11 mouse cellular contexts compared by ENCODE assay signal in the genomic region with DNA sequence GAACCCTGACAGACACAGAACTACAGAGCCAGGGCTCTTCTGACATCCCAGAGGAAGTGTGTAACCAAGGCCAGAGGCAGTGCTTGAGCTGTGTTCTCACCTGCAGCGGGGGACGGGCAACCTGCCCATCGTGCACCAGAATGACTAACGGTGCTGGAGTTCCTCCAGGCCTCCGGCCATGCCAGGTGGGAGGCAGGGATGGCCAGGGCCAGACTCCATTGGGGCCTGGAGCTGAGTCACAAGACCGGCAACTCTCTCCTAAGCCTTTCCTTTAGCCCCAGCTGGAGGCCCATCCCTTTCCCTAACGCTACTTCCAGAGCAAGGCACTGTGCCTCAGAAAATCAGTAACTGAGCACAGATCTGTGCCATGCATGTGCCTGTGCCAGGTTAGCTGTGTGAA.
DNase-seq lines count a peak whose midpoint lies in the region; ATAC-seq and TF ChIP-seq lines count a peak whose summit lies in the region.
"Had no signal": no experiment of that assay in that cellular context is flagged by ENCODE, and none has a peak within 500 bp of the region (broad histone marks: within the 10 kb centered on the region; RNA-seq: fewer than 3 reads in every experiment).

No protein-coding gene starts in this region.

- H3K4me3 ChIP-seq in heart, embryonic 10.5 days = no peak overlapping the region
- no peak overlapping the region for H3K4me3 ChIP-seq in gastrocnemius, adult 2 months
- no peak overlapping the region for H3K4me3 ChIP-seq in thymus, adult 2 months (ENCODE audit: control insufficient read depth, insufficient read depth, low read length)
- H3K4me3 ChIP-seq: erythroblast, embryonic 14.5 days; megakaryocyte, embryonic 14.5 days had no signal

- intact Hi-C loops in gastrocnemius, adult 2 months (cut with DNase I) = no loop called here

- no peak overlapping the region; the same call in 1 of the 2 replicates for H3K27ac ChIP-seq in heart, embryonic 10.5 days
- no peak overlapping the region for H3K27ac ChIP-seq in gastrocnemius, adult 2 months
- no peak overlapping the region for H3K27ac ChIP-seq in thymus, adult 2 months (ENCODE audit: control insufficient read depth, insufficient read depth, low read length)

- TF ChIP-seq POLR2A in thymus, adult 2 months (IDR thresholded peaks at IDR 0.05; ENCODE audit: control insufficient read depth, extremely low read depth, insufficient read depth, low read length, poor library complexity) = no peak

- no peak for ATAC-seq in granulocyte monocyte progenitor cell, adult 5-6 weeks (replicated peaks; ENCODE audit: poor library complexity, severe bottlenecking)

- WGBS in heart, embryonic 10.5 days = 70% methylated on average over 7 of the region's 7 CpGs
- 86% methylated on average over 7 of the region's 7 CpGs for WGBS in thymus, adult 2 months

- H3K36me3 ChIP-seq in heart, embryonic 10.5 days = no peaks in the 10 kb centered on the region
- no peaks in the 10 kb centered on the region for H3K36me3 ChIP-seq in thymus, adult 2 months (ENCODE audit: control insufficient read depth, insufficient read depth, low read length)

- peak; percentile 80 to 84 for DNase-seq in heart, adult 18-20 months
- DNase-seq in heart, embryonic 10.5 days (ENCODE audit: low spot score) = no peak
- DNase-seq in adrenal gland, postnatal 10 days = peak; percentile 84
- DNase-seq in gastrocnemius, adult 2 months = peak; percentile 75
- peak; percentile 65 for DNase-seq in lung, postnatal 14 days
- DNase-seq in thymus, adult 2 months = no peak
- DNase-seq in layer of hippocampus, adult 9-10 months (ENCODE audit: low spot score) = no peak
- DNase-seq: spleen, adult 18-20 months had no signal

- H3K27me3 ChIP-seq in heart, embryonic 10.5 days (ENCODE audit: insufficient read depth, poor library complexity, severe bottlenecking) = 0 out of 2 replicates have a peak, but pooled peaks cover 13% of the 10 kb centered on the region
- H3K27me3 ChIP-seq in thymus, adult 2 months (ENCODE audit: control insufficient read depth, insufficient read depth, low read length) = no peaks in the 10 kb centered on the region
- H3K27me3 ChIP-seq: megakaryocyte, embryonic 14.5 days had no signal

- no peak for TF ChIP-seq CTCF in gastrocnemius, adult 2 months (IDR thresholded peaks at IDR 0.05)
- TF ChIP-seq CTCF in thymus, adult 2 months (IDR thresholded peaks at IDR 0.05; ENCODE audit: borderline replicate concordance, control insufficient read depth, extremely low read depth, insufficient read depth, low read length, poor library complexity) = no peak

- no peaks in the 10 kb centered on the region for H3K9me3 ChIP-seq in heart, embryonic 10.5 days

- 0 out of 2 replicates have a peak, but pooled peaks cover 8% of the 10 kb centered on the region for H3K4me1 ChIP-seq in heart, embryonic 10.5 days
- H3K4me1 ChIP-seq in thymus, adult 2 months (replicated peaks; ENCODE audit: control insufficient read depth, insufficient read depth, low read length) = no peaks in the 10 kb centered on the region
- H3K4me1 ChIP-seq: megakaryocyte, embryonic 14.5 days had no signal

Comparison
In these comparisons a context has a peak if more than half of its experiments do, and no peak if none do; other contexts are left out.
1. DNase-seq: peak in heart, adult 18-20 months (2 of 2), adrenal gland, postnatal 10 days (single experiment), gastrocnemius, adult 2 months (single experiment) and lung, postnatal 14 days (single experiment); none in heart, embryonic 10.5 days (single experiment), thymus, adult 2 months (single experiment) and layer of hippocampus, adult 9-10 months (single experiment).